Mouse (Mus musculus): ENCODE results near the gene Clhc1. TPM values are rescaled to one million over a fixed set of nuclear protein-coding genes. Genes with fewer than 3 reads are reported as not detected.

The Clhc1 gene
- polyA plus RNA-seq, 1 experiment from 2014 or later: 0.42 TPM

Other genes starting within 250 kb of the Clhc1 start
- 81.8 and 86.6 TPM in 2 replicates for gene Ccdc88a, start 174.3 kb upstream of the Clhc1 start, polyA plus RNA-seq (2016; fragmentation: Nextera tagmentation; extraction: Ambion mirVana)
- gene Prorsd1, start 32.9 kb upstream of the Clhc1 start, polyA plus RNA-seq (2016; fragmentation: Nextera tagmentation; extraction: Ambion mirVana): 14.3 and 18.6 TPM in 2 replicates
- 54.2 and 56.1 TPM in 2 replicates for gene Mtif2, start 21.5 kb upstream of the Clhc1 start, polyA plus RNA-seq (2016; fragmentation: Nextera tagmentation; extraction: Ambion mirVana)
- 790 and 842 TPM in 2 replicates for gene Rps27a, start 159 bp downstream of the Clhc1 start, polyA plus RNA-seq (2016; fragmentation: Nextera tagmentation; extraction: Ambion mirVana)
- gene Rtn4, start 145.0 kb downstream of the Clhc1 start, polyA plus RNA-seq (2016; fragmentation: Nextera tagmentation; extraction: Ambion mirVana): 103 and 104 TPM in 2 replicates

Data from forebrain, embryonic 12.5 days (tissue).